Mouse (Mus musculus) testis, adult 2 months (tissue): ENCODE measurements around the gene Plppr2. TPM values are rescaled to one million over a fixed set of nuclear protein-coding genes. Genes with fewer than 3 reads are reported as not detected.
A peak's percentile ranks its signal among the peaks of the same experiment; 100 is the strongest.

Experiments
- H3K27ac ChIP-seq: fragments of 200-500 bp; 2 replicates; pipeline ENCODE4 v1.5.1; 2012; ENCODE audit warnings: low read depth, low read length; ENCODE audit not compliant: control insufficient read depth, insufficient read depth
- H3K27me3 ChIP-seq: fragments of 200-500 bp; 2 replicates; pipeline ENCODE4 v1.6.1; 2012; ENCODE audit warnings: mild to moderate bottlenecking, low read length, moderate library complexity; ENCODE audit not compliant: control insufficient read depth, insufficient read depth
- H3K36me3 ChIP-seq: fragments of 200-500 bp; 2 replicates; pipeline ENCODE4 v1.6.1; 2012; ENCODE audit warnings: mild to moderate bottlenecking, low read length; ENCODE audit not compliant: control insufficient read depth, insufficient read depth
- H3K4me1 ChIP-seq: fragments of 200-500 bp; 2 replicates; pipeline ENCODE4 v1.6.1; 2012; ENCODE audit warnings: low read length; ENCODE audit not compliant: control insufficient read depth, insufficient read depth
- H3K4me3 ChIP-seq: fragments of 200-500 bp; 2 replicates; pipeline ENCODE4 v1.5.1; 2012; ENCODE audit warnings: low read depth, mild to moderate bottlenecking, low read length, moderate library complexity, mixed read lengths; ENCODE audit not compliant: control insufficient read depth
- CTCF ChIP-seq: fragments of 200-500 bp; IDR thresholded peaks from 2 replicates; pipeline ENCODE4 v1.5.1; 2012; ENCODE audit warnings: low read depth, mild to moderate bottlenecking, inconsistent platforms, low read length, moderate library complexity; ENCODE audit not compliant: control insufficient read depth, insufficient read depth, insufficient replicate concordance
- POLR2A ChIP-seq: fragments of 200-500 bp; IDR thresholded peaks from 2 replicates; pipeline ENCODE4 v1.6.1; 2012; ENCODE audit warnings: low read depth, mild to moderate bottlenecking, inconsistent platforms, low read length, moderate library complexity; ENCODE audit not compliant: control insufficient read depth
- polyA plus RNA-seq: library from polyadenylated mRNA; depleted of rRNA; stranded (reverse); fragments of >200 nt; gene quantifications from 2 replicates; pipeline ENCODE4 v1.2.3, GENCODE M21; 2012

Gene Plppr2
- polyA plus RNA-seq, 1 experiment = 33.3 TPM

GRCm38 (mm10) chr9:21935466-21936131 lies 1.2 kb upstream of the Plppr2 start:
- H3K27ac ChIP-seq = no peak overlapping the region
- no peaks in the 10 kb centered on the region for H3K36me3 ChIP-seq
- H3K27me3 ChIP-seq = no peaks in the 10 kb centered on the region
- no peak overlapping the region for H3K4me3 ChIP-seq
- peaks cover 18% of the 10 kb centered on the region for H3K4me1 ChIP-seq
- no peak for TF ChIP-seq POLR2A
- no peak for TF ChIP-seq CTCF

DNA sequence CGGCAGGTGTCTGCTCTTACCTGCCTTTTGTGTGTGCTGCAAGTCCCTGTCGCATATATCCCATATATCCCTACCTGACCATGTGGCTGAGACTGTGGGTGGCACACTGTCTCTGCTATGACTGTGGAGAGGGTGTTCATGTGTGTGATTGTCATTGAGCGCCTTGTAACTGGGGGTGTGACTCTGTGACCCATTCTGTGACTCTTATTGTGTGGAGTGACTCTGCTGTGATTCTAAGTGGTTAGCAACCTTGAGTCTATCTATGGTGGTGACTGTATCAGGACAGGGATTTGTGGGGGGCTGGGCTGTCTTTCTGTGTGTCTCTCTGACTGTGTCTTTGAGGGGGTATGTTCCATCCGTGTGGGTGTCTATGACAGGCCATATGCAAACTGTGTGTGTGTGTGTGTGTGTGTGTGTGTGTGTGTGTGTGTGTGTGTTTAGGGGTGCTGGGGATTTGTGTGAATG lies 910 bp downstream of the Plppr2 start:
- H3K27me3 ChIP-seq = no peaks in the 10 kb centered on the region
- H3K4me1 ChIP-seq = peaks cover 16% of the 10 kb centered on the region
- no peak overlapping the region for H3K4me3 ChIP-seq
- H3K27ac ChIP-seq = no peak overlapping the region
- H3K36me3 ChIP-seq = no peaks in the 10 kb centered on the region
- TF ChIP-seq CTCF = no peak
- no peak for TF ChIP-seq POLR2A

DNA sequence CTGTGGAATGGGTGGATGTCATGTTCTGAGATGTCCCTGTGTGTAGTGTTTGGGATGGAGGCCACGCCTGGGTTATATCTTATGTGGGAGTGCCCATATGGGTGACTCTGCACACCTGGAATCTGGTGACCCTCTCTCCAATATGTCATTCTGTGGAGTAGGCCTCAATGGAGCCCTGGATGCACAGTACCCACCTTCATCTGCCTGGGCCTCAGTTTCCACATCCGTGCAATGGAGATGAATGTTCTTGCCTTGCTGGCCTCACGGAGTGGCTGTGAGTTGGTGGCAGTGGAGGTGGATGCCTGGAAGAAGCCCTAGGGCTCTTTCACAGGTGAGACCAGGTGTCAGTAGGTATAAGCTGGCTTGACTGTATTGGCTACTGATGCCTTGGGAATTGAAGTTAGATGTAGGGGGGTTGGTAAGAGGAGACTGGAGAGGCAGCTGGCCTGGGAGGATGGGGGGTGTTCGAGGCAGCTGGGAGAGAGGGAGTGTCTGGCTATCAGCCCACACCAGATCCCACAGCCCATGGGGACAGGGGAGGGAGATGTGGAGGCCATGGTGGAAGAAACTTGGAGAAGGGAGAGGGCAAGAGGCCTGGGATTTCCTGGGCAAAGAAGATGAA lies 1.5 kb downstream of the Plppr2 start:
- Histone ChIP-seq H3K4me1 (peaks cover 15% of the 10 kb centered on the region), H3K27me3 (no peaks in the 10 kb centered on the region), H3K4me3 (no peak overlapping the region), H3K36me3 (no peaks in the 10 kb centered on the region), H3K27ac (no peak overlapping the region)
- TF ChIP-seq CTCF (no peak), POLR2A (no peak)

DNA sequence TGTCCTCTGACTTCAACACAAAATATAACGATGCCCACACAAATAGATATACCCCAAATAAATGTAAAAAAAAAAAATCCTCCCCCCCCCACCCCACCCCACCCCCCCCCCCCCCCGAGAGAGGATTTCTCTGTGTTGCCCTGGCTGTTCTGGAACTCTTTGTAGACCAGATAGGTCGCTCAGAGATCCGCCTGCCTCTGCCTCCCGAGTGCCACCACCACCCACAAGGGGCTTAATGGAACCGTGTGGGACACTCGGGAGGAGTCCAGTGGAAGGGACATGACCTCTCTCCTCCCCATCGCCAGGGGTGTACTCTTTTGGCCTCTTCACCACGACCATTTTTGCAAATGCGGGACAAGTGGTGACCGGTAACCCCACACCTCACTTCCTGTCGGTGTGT lies 6.2 kb downstream of the Plppr2 start:
- no peaks in the 10 kb centered on the region for H3K36me3 ChIP-seq
- H3K4me1 ChIP-seq = peaks cover 25% of the 10 kb centered on the region
- H3K27me3 ChIP-seq = no peaks in the 10 kb centered on the region
- peak overlapping the region; percentile 12; the same call in 1 of the 2 replicates for H3K4me3 ChIP-seq
- TF ChIP-seq POLR2A (no peak), CTCF (no peak)
- H3K27ac ChIP-seq = no peak overlapping the region

- no peak for TF ChIP-seq POLR2A
- Histone ChIP-seq H3K27me3 (no peaks in the 10 kb centered on the region), H3K4me3 (no peak overlapping the region; the same call in 1 of the 2 replicates), H3K27ac (no peak overlapping the region), H3K36me3 (no peaks in the 10 kb centered on the region), H3K4me1 (peaks cover 30% of the 10 kb centered on the region)
Observed at GRCm38 (mm10) chr9:21943638-21944037, 6.8 kb downstream of the Plppr2 start.

- TF ChIP-seq CTCF = no peak
- no peak for TF ChIP-seq POLR2A
- H3K4me3 ChIP-seq = no peak overlapping the region; the same call in 1 of the 2 replicates
- H3K27ac ChIP-seq = no peak overlapping the region
- H3K4me1 ChIP-seq = peaks cover 30% of the 10 kb centered on the region
- no peaks in the 10 kb centered on the region for H3K27me3 ChIP-seq
- no peaks in the 10 kb centered on the region for H3K36me3 ChIP-seq
Observed at GRCm38 (mm10) chr9:21944267-21944666, 7.4 kb downstream of the Plppr2 start.

DNA sequence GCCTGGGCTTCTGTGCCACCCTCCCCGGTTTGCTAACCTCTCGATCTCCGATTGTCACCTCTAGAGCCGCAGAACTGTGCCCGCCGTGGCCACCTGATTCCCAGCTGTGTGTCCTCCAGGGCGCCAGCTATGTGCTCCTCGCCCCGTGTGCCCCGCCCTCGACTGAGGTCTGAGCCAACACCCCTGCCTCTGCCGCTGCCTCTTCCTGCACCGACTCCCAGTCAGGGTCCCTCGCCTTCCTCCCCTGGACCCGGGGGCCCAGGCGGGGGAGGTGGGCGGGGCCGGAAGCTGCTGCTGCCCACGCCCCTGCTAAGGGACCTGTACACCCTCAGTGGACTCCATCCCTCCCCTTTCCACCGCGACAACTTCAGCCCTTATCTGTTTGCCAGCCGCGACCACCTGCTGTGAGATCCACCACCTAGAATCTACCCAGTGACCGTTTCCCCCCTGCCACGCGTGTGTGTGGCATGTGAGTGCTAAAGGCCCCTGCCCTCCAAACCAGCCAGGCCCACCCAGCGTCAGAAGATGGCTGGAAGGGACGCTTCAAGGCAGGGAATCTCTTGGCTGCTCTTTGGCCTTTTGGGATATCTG lies 10.8 kb downstream of the Plppr2 start:
- TF ChIP-seq POLR2A (no peak), CTCF (no peak)
- Histone ChIP-seq H3K4me1 (peaks cover 30% of the 10 kb centered on the region), H3K36me3 (no peaks in the 10 kb centered on the region), H3K27me3 (no peaks in the 10 kb centered on the region), H3K27ac (no peak overlapping the region), H3K4me3 (peak overlapping the region; percentile 61)
